Mouse (Mus musculus): Measurements from ENCODE around the gene Tcfl5. TPM values are rescaled to one million over a fixed set of nuclear protein-coding genes. Genes with fewer than 3 reads are reported as not detected.

Gene Tcfl5
- polyA plus RNA-seq (2015; fragmentation: Nextera tagmentation; extraction: Ambion mirVana): 0.15 TPM in 1 of 2 replicates, not detected in the other

DNA sequence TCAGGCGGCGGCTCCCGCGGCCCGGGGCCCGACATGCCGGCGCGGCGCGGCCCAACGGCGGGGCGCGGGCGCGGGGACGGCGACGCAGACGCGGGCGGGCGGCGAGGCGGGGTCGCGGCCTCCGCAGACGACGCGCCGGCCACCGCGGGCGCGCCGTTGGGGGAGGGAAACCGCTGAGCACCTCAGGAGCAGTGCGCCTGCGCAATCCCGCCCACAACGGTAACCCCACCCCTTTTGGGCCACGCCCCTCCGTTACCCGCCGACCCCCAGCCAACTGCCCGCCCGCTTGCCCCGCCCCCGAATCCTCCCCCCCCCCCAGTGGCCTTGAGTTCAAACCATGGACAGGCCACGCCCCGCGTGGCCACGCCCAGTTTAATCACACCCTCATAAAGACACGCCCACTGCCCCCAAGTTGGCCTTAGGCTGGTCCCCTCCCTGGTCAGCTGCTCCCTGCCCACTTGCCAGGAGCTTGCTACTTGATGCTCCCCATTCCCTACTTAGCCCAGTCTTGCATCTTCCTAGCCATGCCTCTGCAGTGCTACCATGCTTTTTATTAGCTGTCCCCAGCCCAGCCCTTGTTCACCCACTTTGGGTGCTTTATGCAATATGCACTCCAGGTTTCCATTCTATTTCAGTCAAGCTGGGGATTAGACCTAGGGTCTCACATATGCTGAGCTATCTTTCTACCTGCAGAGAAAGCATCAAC lies at the start of gene Tcfl5:
Tcfl5 (minus strand) TSS at position 154 of the 706 bp plus-strand sequence.
- no peaks in the 10 kb centered on the region for H3K36me3 ChIP-seq (ENCODE audit: control insufficient read depth, insufficient read depth, low read length)
- H3K9ac ChIP-seq (ENCODE audit: low read length): no peak within 1 kb of the TSS
- WGBS: 3% methylated on average over 6 of the region's 56 CpGs
- ATAC-seq (ENCODE audit: low read depth): peak; percentile 15; the same call in 1 of the 2 replicates
- H3K4me2 ChIP-seq (ENCODE audit: low read depth, low read length): peak within 1 kb of the TSS; percentile 48
- peaks cover 13% of the 10 kb centered on the region for H3K9me3 ChIP-seq (ENCODE audit: control insufficient read depth, low read length)
- peaks cover 41% of the 10 kb centered on the region for H3K27me3 ChIP-seq (ENCODE audit: control insufficient read depth, insufficient read depth, low read depth, low read length)
- H3K4me3 ChIP-seq (ENCODE audit: low read length): peak within 1 kb of the TSS; percentile 39
- H3K27ac ChIP-seq (ENCODE audit: low read length): no peak within 1 kb of the TSS
- H3K4me1 ChIP-seq (replicated peaks; ENCODE audit: control insufficient read depth, insufficient read depth, low read length): peaks cover 4% of the 10 kb centered on the region; the same call in 1 of the 2 replicates

DNA sequence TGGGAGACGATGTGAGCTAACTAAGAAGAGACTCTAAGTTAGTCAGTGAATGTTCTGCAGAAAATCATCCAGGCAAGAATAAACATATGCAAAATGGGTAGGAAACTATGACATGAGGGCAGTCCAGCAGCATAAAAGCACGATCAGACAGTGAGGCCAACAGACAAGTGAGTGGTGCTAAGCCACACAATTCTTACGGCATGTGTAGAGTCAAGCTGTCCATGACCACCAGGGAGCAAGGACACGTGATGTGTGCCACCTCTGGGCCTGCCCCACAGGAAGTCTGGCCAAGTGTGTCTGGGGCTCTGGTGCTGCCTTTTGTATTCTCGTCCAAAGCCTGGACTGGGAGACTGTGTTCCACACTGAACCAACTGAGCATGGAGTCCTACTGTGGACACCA lies 47.3 kb upstream of the Tcfl5 start:
- ATAC-seq (ENCODE audit: low read depth): no peak
- H3K27ac ChIP-seq (ENCODE audit: low read length): no peak overlapping the region
- H3K36me3 ChIP-seq (ENCODE audit: control insufficient read depth, insufficient read depth, low read length): peaks cover 47% of the 10 kb centered on the region
- H3K27me3 ChIP-seq (ENCODE audit: control insufficient read depth, insufficient read depth, low read depth, low read length): no peaks in the 10 kb centered on the region
- H3K4me1 ChIP-seq (replicated peaks; ENCODE audit: control insufficient read depth, insufficient read depth, low read length): peaks cover 9% of the 10 kb centered on the region
- H3K9me3 ChIP-seq (ENCODE audit: control insufficient read depth, low read length): no peaks in the 10 kb centered on the region
- H3K4me2 ChIP-seq (ENCODE audit: low read depth, low read length): no peak overlapping the region
- no peak overlapping the region for H3K4me3 ChIP-seq (ENCODE audit: low read length)
- H3K9ac ChIP-seq (ENCODE audit: low read length): no peak overlapping the region
- 86% methylated on average over 5 of the region's 5 CpGs for WGBS

DNA sequence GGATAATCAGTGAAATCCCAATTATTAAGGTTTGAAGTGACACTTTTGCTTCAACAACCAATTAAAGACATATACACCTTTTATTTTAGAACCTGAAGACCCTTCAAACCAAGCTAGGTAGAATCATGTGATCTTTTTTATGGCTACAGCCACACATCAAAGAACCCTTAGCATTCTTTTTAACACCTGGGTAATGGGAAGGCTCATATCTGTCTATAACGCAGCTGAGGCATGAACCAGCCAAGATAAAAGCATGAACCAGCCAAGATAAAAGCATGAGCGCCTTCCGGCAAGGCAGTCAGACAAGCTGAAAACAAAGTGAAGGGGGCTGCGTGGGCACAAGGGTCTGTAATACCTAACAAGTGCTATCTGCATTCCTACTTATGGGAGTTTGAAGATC lies 41.5 kb upstream of the Tcfl5 start:
- no peaks in the 10 kb centered on the region for H3K27me3 ChIP-seq (ENCODE audit: control insufficient read depth, insufficient read depth, low read depth, low read length)
- H3K4me2 ChIP-seq (ENCODE audit: low read depth, low read length): no peak overlapping the region
- ATAC-seq (ENCODE audit: low read depth): no peak
- no peaks in the 10 kb centered on the region for H3K4me1 ChIP-seq (replicated peaks; ENCODE audit: control insufficient read depth, insufficient read depth, low read length)
- no peaks in the 10 kb centered on the region for H3K9me3 ChIP-seq (ENCODE audit: control insufficient read depth, low read length)
- no peak overlapping the region for H3K27ac ChIP-seq (ENCODE audit: low read length)
- peaks cover 66% of the 10 kb centered on the region for H3K36me3 ChIP-seq (ENCODE audit: control insufficient read depth, insufficient read depth, low read length)
- WGBS: 84% methylated on average over 4 of the region's 4 CpGs
- H3K9ac ChIP-seq (ENCODE audit: low read length): no peak overlapping the region
- H3K4me3 ChIP-seq (ENCODE audit: low read length): no peak overlapping the region

DNA sequence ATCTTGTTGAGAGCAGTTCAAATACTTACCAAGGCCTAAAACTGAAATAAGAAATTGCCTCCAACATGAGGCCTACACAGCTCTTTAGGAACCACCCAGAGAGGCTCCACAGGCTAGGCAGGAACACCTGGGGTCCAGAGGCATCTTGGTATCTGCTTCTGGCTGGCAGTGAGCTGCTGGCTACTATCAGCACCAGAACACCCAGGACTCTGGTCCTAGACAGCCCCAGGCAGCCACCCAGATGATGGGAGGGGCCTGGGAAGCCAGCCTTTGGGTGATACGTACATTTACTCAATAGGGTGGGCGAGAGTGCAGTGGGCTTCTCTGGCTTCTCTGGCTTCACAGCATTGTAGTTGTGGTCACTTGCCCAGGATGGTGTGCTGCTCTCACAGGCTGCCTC lies 41.0 kb upstream of the Tcfl5 start:
- H3K27me3 ChIP-seq (ENCODE audit: control insufficient read depth, insufficient read depth, low read depth, low read length): no peaks in the 10 kb centered on the region
- H3K27ac ChIP-seq (ENCODE audit: low read length): no peak overlapping the region
- 79% methylated on average over 2 of the region's 2 CpGs for WGBS
- H3K4me1 ChIP-seq (replicated peaks; ENCODE audit: control insufficient read depth, insufficient read depth, low read length): no peaks in the 10 kb centered on the region
- H3K4me3 ChIP-seq (ENCODE audit: low read length): no peak overlapping the region
- H3K9me3 ChIP-seq (ENCODE audit: control insufficient read depth, low read length): no peaks in the 10 kb centered on the region
- ATAC-seq (ENCODE audit: low read depth): no peak
- H3K9ac ChIP-seq (ENCODE audit: low read length): no peak overlapping the region
- H3K36me3 ChIP-seq (ENCODE audit: control insufficient read depth, insufficient read depth, low read length): peaks cover 60% of the 10 kb centered on the region
- H3K4me2 ChIP-seq (ENCODE audit: low read depth, low read length): no peak overlapping the region

DNA sequence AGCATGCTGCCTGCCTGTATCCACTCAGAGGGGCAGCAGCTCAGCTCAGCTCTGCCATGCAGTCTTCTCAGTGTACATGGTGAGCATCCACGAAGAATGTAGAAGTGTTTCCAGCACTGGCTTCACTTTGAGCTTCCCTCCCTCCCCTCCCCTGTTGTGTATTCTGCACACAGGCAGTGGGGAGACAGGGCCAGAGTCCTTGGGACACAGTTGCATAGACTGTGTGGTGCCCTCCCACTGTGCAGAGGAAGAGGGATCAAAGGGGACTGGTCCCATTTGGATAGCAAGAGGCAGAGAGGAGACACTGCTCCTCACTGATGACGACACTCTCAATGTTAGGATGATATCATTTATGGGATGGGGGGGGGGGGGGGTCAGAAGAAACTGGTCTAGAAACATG lies 38.7 kb upstream of the Tcfl5 start:
- Histone ChIP-seq H3K27ac (ENCODE audit: low read length) (no peak overlapping the region), H3K9ac (ENCODE audit: low read length) (no peak overlapping the region), H3K36me3 (ENCODE audit: control insufficient read depth, insufficient read depth, low read length) (peaks cover 45% of the 10 kb centered on the region), H3K4me3 (ENCODE audit: low read length) (no peak overlapping the region), H3K4me1 (replicated peaks; ENCODE audit: control insufficient read depth, insufficient read depth, low read length) (no peaks in the 10 kb centered on the region), H3K27me3 (ENCODE audit: control insufficient read depth, insufficient read depth, low read depth, low read length) (no peaks in the 10 kb centered on the region), H3K9me3 (ENCODE audit: control insufficient read depth, low read length) (no peaks in the 10 kb centered on the region), H3K4me2 (ENCODE audit: low read depth, low read length) (no peak overlapping the region)
- 60% methylated on average over 2 of the region's 2 CpGs for WGBS
- no peak for ATAC-seq (ENCODE audit: low read depth)

DNA sequence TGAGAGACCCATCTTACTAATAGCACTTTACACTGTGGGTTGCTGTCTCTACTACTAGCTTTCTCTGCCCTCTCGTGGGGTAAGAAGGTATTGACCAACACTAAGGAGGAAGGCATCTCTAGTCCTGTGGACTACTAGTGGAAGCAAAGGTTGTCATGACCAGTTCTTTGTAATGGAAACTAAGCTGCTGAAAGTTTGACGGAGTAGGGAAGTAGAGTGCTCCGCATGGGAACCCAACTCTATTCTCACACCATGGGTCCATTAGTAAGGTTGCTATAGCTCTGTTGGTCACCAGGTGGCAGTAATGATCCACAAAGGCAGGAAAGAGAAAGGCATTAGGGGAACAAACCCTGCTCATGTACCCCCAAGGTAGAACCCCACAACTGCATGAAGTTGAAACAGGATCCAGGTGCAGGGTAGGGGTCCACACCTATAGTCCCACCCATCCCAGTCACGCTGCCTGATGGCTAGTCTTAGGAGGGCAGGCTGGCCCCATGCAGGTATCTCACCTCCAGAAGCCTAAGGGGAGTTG lies 36.2 kb upstream of the Tcfl5 start:
- ATAC-seq (ENCODE audit: low read depth): peak; percentile 70
- Histone ChIP-seq H3K4me2 (ENCODE audit: low read depth, low read length) (no peak overlapping the region), H3K27me3 (ENCODE audit: control insufficient read depth, insufficient read depth, low read depth, low read length) (no peaks in the 10 kb centered on the region), H3K27ac (ENCODE audit: low read length) (no peak overlapping the region), H3K4me3 (ENCODE audit: low read length) (no peak overlapping the region), H3K4me1 (replicated peaks; ENCODE audit: control insufficient read depth, insufficient read depth, low read length) (no peaks in the 10 kb centered on the region), H3K9me3 (ENCODE audit: control insufficient read depth, low read length) (no peaks in the 10 kb centered on the region), H3K9ac (ENCODE audit: low read length) (no peak overlapping the region), H3K36me3 (ENCODE audit: control insufficient read depth, insufficient read depth, low read length) (peaks cover 27% of the 10 kb centered on the region)
- 21% methylated on average over 4 of the region's 4 CpGs for WGBS

DNA sequence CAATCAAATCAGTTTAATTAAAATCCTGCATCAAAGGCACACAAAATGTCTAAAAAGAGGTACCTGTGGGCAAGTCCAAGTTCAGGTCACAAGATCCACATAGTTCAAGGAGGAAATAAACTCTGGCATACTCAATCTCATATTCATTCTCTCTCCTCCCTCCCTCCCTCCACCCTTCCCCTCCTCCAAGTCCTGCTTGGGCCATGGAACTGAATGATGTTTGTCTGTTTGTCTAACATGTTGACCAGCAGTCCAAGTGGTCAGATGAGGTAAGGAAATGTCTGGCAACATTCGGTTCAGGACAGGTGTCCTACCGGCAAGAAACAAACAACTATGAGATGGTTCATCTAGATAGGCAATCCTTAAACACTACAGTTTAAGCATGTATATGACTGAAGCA lies 34.2 kb upstream of the Tcfl5 start:
- Histone ChIP-seq H3K27ac (ENCODE audit: low read length) (no peak overlapping the region), H3K4me1 (replicated peaks; ENCODE audit: control insufficient read depth, insufficient read depth, low read length) (no peaks in the 10 kb centered on the region), H3K4me2 (ENCODE audit: low read depth, low read length) (no peak overlapping the region), H3K27me3 (ENCODE audit: control insufficient read depth, insufficient read depth, low read depth, low read length) (no peaks in the 10 kb centered on the region), H3K9ac (ENCODE audit: low read length) (no peak overlapping the region), H3K9me3 (ENCODE audit: control insufficient read depth, low read length) (no peaks in the 10 kb centered on the region), H3K36me3 (ENCODE audit: control insufficient read depth, insufficient read depth, low read length) (peaks cover 23% of the 10 kb centered on the region), H3K4me3 (ENCODE audit: low read length) (no peak overlapping the region)
- no peak for ATAC-seq (ENCODE audit: low read depth)
- WGBS: 69% methylated on average over 2 of the region's 2 CpGs

DNA sequence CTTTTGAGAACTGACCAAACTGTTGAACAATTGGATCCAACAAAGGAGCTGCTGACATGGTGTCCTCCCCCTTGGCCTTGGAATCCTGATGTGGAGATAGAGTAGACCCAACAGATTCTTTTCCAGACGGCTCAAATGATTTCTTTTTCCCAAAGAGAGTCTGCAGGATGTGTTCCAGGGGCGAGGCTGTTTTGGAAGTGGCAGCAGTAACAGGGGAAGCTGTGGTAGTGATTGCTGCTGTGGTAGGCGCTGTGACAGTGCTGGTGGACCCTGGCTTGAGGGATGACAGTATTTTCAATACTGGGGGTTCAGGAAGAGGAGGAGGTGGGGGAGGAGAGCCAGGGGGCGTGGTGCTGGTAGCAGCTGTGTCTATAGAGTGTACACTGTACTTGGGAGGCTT lies 19.5 kb upstream of the Tcfl5 start:
- Histone ChIP-seq H3K36me3 (ENCODE audit: control insufficient read depth, insufficient read depth, low read length) (peaks cover 28% of the 10 kb centered on the region), H3K4me2 (ENCODE audit: low read depth, low read length) (no peak overlapping the region), H3K9ac (ENCODE audit: low read length) (no peak overlapping the region), H3K27ac (ENCODE audit: low read length) (no peak overlapping the region), H3K4me1 (replicated peaks; ENCODE audit: control insufficient read depth, insufficient read depth, low read length) (peaks cover 3% of the 10 kb centered on the region; the same call in 1 of the 2 replicates), H3K4me3 (ENCODE audit: low read length) (no peak overlapping the region), H3K9me3 (ENCODE audit: control insufficient read depth, low read length) (no peaks in the 10 kb centered on the region), H3K27me3 (ENCODE audit: control insufficient read depth, insufficient read depth, low read depth, low read length) (no peaks in the 10 kb centered on the region)
- WGBS: 78% methylated on average over 4 of the region's 4 CpGs
- ATAC-seq (ENCODE audit: low read depth): no peak

DNA sequence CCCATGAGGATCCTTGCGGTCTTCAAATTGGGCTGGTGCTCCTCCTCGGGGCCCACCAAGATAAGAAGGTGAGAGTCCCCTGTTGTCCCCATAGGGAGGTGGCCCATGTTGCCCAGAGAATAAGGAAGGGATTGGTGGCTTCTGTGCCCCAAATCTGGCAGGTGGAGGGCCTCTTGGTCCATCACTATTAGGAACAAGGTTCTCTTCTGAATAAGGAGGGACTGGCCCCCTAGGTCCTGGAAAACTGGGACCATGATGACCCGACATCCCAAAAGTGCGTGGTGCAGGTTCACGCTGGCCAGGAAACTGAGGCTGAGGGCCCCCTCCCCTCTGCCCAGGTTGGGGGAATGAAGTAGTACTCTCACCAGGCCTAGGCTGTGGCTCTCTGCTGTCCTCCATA lies 18.0 kb upstream of the Tcfl5 start:
- Histone ChIP-seq H3K4me2 (ENCODE audit: low read depth, low read length) (no peak overlapping the region), H3K36me3 (ENCODE audit: control insufficient read depth, insufficient read depth, low read length) (peaks cover 20% of the 10 kb centered on the region), H3K9ac (ENCODE audit: low read length) (no peak overlapping the region), H3K27me3 (ENCODE audit: control insufficient read depth, insufficient read depth, low read depth, low read length) (no peaks in the 10 kb centered on the region), H3K9me3 (ENCODE audit: control insufficient read depth, low read length) (no peaks in the 10 kb centered on the region), H3K4me1 (replicated peaks; ENCODE audit: control insufficient read depth, insufficient read depth, low read length) (peaks cover 3% of the 10 kb centered on the region; the same call in 1 of the 2 replicates), H3K4me3 (ENCODE audit: low read length) (no peak overlapping the region), H3K27ac (ENCODE audit: low read length) (no peak overlapping the region)
- WGBS: 89% methylated on average over 5 of the region's 5 CpGs
- ATAC-seq (ENCODE audit: low read depth): no peak
